Mouse (Mus musculus): ENCODE measurements around the gene Prkce. TPM values are rescaled to one million over a fixed set of nuclear protein-coding genes. Genes with fewer than 3 reads are reported as not detected.

Gene Prkce
- total and polyA plus RNA-seq, 2 experiments from 2014 or later: 91.3 to 94.3 TPM

DNA sequence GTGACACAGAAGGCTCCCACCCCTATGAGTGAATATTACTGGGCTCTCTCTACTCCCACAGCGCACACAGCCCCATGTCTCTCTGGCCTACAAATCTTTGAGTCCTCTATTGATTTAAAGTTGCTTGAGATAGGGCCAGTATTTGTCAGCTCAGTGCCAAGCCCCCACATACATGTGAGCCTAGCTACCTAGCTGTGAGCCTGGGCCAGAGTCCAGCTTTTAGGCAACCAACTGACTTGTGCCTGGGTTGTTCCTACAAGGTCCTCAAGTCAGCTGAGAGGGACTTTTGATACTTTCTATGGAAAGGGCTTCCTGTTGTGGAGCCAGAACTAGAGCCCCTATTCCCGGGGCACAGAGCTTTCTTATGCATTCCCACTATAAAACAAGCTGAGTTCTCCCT lies 357.5 kb downstream of the Prkce start:
- no peak for TF ChIP-seq CTCF (IDR thresholded peaks at IDR 0.05; ENCODE audit: low read depth)
- DNase-seq: no peak
- H3K36me3 ChIP-seq (ENCODE audit: insufficient read depth): no peaks in the 10 kb centered on the region
- 95% methylated on average over 2 of the region's 2 CpGs for WGBS
- no peak overlapping the region for H3K4me3 ChIP-seq (ENCODE audit: low read depth, low read length)
- H3K9me3 ChIP-seq (ENCODE audit: low read length): no peaks in the 10 kb centered on the region
- H3K4me1 ChIP-seq (ENCODE audit: insufficient read depth): no peaks in the 10 kb centered on the region
- H3K9ac ChIP-seq: no peak overlapping the region
- H3K27ac ChIP-seq (ENCODE audit: low read depth, low read length): no peak overlapping the region
- H3K27me3 ChIP-seq (ENCODE audit: insufficient read depth, low read length): no peaks in the 10 kb centered on the region
- H3K4me2 ChIP-seq (ENCODE audit: low read depth): no peak overlapping the region
- no peak for ATAC-seq

DNA sequence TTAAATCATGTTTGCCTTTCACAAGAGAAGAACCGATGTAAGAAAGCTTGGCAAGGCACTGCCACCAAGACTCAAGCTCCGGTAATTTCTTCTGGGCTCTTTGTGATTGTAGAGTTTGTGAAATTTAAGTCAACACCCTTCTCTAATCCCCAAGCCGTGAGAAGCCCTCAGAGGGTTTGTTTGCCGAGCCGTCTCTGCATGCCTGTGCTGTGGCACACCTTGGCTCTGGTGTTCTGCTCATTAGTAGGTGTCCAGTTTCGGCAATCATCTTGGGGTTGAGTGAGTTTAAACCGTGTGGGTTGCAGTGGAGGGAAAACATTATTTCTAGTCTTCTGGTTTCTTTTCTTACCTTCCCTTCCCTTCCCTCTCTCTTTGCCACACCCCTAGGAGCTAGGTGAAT lies 358.4 kb downstream of the Prkce start:
- H3K27ac ChIP-seq (ENCODE audit: low read depth, low read length): no peak overlapping the region
- H3K9me3 ChIP-seq (ENCODE audit: low read length): no peaks in the 10 kb centered on the region
- TF ChIP-seq CTCF (IDR thresholded peaks at IDR 0.05; ENCODE audit: low read depth): no peak
- 89% methylated on average over 7 of the region's 7 CpGs for WGBS
- ATAC-seq (no peak), DNase-seq (no peak)
- no peaks in the 10 kb centered on the region for H3K4me1 ChIP-seq (ENCODE audit: insufficient read depth)
- H3K4me2 ChIP-seq (ENCODE audit: low read depth): no peak overlapping the region
- H3K9ac ChIP-seq: no peak overlapping the region
- no peak overlapping the region for H3K4me3 ChIP-seq (ENCODE audit: low read depth, low read length)
- no peaks in the 10 kb centered on the region for H3K27me3 ChIP-seq (ENCODE audit: insufficient read depth, low read length)
- H3K36me3 ChIP-seq (ENCODE audit: insufficient read depth): no peaks in the 10 kb centered on the region

DNA sequence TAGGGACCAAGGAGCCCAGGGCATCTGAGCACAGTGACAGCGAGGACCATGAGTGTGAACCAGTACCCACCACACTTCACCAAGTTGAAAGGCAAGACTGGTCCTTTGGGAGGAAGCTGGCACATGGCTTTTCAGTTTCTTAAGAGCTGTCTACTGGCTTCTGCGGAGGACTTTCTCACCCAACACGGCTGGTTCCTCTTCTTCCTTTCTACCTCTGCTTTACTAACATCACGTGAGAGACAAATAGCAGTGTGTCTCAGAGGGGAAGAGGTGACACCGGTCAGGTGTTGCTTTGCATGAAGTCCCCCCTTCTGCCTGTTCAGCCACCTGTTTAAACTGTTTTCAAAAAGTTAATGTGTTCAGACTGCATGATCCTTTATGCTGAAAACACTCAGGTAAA lies 359.7 kb downstream of the Prkce start:
- no peak overlapping the region for H3K4me2 ChIP-seq (ENCODE audit: low read depth)
- no peaks in the 10 kb centered on the region for H3K27me3 ChIP-seq (ENCODE audit: insufficient read depth, low read length)
- H3K4me3 ChIP-seq (ENCODE audit: low read depth, low read length): no peak overlapping the region
- no peak overlapping the region for H3K9ac ChIP-seq
- TF ChIP-seq CTCF (IDR thresholded peaks at IDR 0.05; ENCODE audit: low read depth): no peak
- H3K36me3 ChIP-seq (ENCODE audit: insufficient read depth): no peaks in the 10 kb centered on the region
- 95% methylated on average over 5 of the region's 5 CpGs for WGBS
- no peak overlapping the region for H3K27ac ChIP-seq (ENCODE audit: low read depth, low read length)
- H3K4me1 ChIP-seq (ENCODE audit: insufficient read depth): no peaks in the 10 kb centered on the region
- no peaks in the 10 kb centered on the region for H3K9me3 ChIP-seq (ENCODE audit: low read length)
- ATAC-seq: no peak
- DNase-seq: no peak

DNA sequence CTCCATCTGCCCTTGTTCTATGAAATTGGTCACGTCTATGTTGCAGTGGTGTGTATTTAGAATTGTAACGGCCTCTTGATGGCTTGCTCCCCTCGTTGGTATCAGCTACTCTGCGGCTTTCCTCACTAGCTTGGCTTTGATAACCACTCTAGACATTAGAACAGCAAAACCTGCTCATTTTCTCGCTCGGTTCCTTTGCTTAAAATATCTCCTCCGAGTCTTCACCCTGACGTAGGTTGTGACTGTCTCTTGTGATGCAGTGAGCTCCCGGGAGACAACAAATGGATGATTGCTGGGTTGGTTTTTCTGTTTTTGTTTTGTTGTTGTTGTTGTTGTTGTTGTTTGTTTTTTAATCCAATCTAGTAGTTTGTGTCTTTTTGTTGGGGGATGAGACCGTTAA lies 361.4 kb downstream of the Prkce start:
- H3K27ac ChIP-seq (ENCODE audit: low read depth, low read length): no peak overlapping the region
- H3K36me3 ChIP-seq (ENCODE audit: insufficient read depth): no peaks in the 10 kb centered on the region
- H3K4me3 ChIP-seq (ENCODE audit: low read depth, low read length): no peak overlapping the region
- H3K9ac ChIP-seq: no peak overlapping the region
- no peaks in the 10 kb centered on the region for H3K27me3 ChIP-seq (ENCODE audit: insufficient read depth, low read length)
- no peaks in the 10 kb centered on the region for H3K4me1 ChIP-seq (ENCODE audit: insufficient read depth)
- no peaks in the 10 kb centered on the region for H3K9me3 ChIP-seq (ENCODE audit: low read length)
- no peak overlapping the region for H3K4me2 ChIP-seq (ENCODE audit: low read depth)
- no peak for ATAC-seq
- WGBS: 78% methylated on average over 10 of the region's 10 CpGs
- DNase-seq: no peak
- no peak for TF ChIP-seq CTCF (IDR thresholded peaks at IDR 0.05; ENCODE audit: low read depth)

DNA sequence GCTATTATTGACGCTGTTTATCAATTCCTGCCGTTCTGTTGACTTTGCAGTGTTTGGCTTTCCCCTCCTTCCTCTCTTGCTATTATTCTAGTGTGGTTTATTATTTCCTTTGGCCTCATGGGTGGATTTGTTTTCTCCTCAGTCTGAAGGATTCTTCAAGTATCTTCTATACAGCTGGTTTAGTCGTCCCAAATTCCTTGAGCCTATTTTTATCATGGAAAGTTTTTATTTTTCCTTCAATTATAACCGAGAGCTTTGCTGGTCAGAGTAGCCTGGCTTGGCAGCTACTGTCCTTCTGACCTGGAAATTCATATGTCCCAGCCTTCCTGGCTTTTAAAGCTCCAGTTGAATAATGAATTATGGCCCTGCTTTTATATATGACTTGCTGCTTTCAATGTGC lies 361.8 kb downstream of the Prkce start:
- H3K27me3 ChIP-seq (ENCODE audit: insufficient read depth, low read length): no peaks in the 10 kb centered on the region
- H3K36me3 ChIP-seq (ENCODE audit: insufficient read depth): no peaks in the 10 kb centered on the region
- no peaks in the 10 kb centered on the region for H3K4me1 ChIP-seq (ENCODE audit: insufficient read depth)
- H3K9me3 ChIP-seq (ENCODE audit: low read length): no peaks in the 10 kb centered on the region
- no peak overlapping the region for H3K4me3 ChIP-seq (ENCODE audit: low read depth, low read length)
- 74% methylated on average over 4 of the region's 4 CpGs for WGBS
- DNase-seq (no peak), ATAC-seq (no peak)
- H3K9ac ChIP-seq: no peak overlapping the region
- H3K4me2 ChIP-seq (ENCODE audit: low read depth): no peak overlapping the region
- no peak for TF ChIP-seq CTCF (IDR thresholded peaks at IDR 0.05; ENCODE audit: low read depth)
- no peak overlapping the region for H3K27ac ChIP-seq (ENCODE audit: low read depth, low read length)

DNA sequence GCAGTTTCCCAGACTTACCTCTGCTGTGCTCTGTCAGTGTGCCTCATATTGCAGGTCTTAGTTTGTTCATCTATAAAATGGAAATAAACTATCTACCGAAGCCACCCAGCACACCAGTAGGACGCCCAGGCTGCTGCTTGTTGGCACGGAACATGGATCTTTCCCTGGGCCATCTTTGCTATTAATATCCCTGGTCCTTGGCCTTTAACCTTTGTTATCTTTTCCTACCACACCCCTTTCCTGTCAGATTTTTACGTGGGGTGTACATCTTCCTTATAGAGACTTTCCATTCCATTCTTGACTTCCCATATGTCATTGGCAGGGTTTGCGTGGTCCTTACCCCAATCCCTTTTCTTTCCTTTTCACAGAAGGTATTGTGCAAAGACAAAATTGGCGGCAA lies 363.6 kb downstream of the Prkce start:
- no peaks in the 10 kb centered on the region for H3K27me3 ChIP-seq (ENCODE audit: insufficient read depth, low read length)
- H3K36me3 ChIP-seq (ENCODE audit: insufficient read depth): no peaks in the 10 kb centered on the region
- no peaks in the 10 kb centered on the region for H3K9me3 ChIP-seq (ENCODE audit: low read length)
- TF ChIP-seq CTCF (IDR thresholded peaks at IDR 0.05; ENCODE audit: low read depth): no peak
- H3K4me2 ChIP-seq (ENCODE audit: low read depth): no peak overlapping the region
- no peak overlapping the region for H3K27ac ChIP-seq (ENCODE audit: low read depth, low read length)
- no peak overlapping the region for H3K4me3 ChIP-seq (ENCODE audit: low read depth, low read length)
- H3K4me1 ChIP-seq (ENCODE audit: insufficient read depth): no peaks in the 10 kb centered on the region
- WGBS: 84% methylated on average over 6 of the region's 6 CpGs
- no peak overlapping the region for H3K9ac ChIP-seq
- DNase-seq (no peak), ATAC-seq (no peak)

DNA sequence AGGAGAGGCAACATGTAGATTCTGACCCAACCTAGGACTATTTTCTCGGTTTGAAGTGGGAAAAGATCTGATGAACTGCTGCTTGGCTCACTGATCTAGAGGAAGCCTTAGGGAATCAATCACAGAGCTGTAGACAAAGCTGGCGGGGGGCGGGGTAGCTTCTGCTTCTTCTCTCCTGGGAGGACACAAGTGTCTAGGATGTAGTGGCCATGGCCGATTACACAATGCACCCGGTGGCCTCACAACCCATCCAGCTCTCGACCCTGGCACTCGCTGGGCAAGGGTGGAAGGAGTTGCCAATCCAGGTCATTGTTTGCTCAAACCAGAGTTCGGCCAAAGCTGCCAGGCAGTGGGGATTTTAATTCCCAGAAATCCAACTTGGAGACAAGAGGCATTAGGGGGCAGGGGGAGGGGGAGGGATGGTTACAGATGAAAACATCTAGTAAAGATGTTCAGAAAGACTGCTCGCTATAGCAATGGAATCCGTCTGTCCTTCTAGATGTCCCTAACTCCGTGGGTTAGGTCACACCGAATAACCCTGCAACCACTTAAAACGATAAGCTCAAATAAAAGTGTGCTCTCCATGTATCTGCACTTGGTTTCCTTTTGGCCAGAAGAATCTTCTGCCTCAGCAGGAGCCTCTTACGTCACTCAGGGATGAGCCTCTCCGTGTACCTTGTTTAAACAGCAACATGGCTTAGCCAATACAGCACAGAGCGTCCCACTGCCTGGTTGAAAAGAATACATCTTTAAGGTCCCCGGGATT lies 365.4 kb downstream of the Prkce start:
- 75% methylated on average over 17 of the region's 17 CpGs for WGBS
- Histone ChIP-seq H3K4me3 (ENCODE audit: low read depth, low read length) (no peak overlapping the region), H3K9me3 (ENCODE audit: low read length) (no peaks in the 10 kb centered on the region), H3K36me3 (ENCODE audit: insufficient read depth) (no peaks in the 10 kb centered on the region), H3K27ac (ENCODE audit: low read depth, low read length) (no peak overlapping the region), H3K9ac (no peak overlapping the region), H3K4me1 (ENCODE audit: insufficient read depth) (no peaks in the 10 kb centered on the region), H3K27me3 (ENCODE audit: insufficient read depth, low read length) (no peaks in the 10 kb centered on the region), H3K4me2 (ENCODE audit: low read depth) (no peak overlapping the region)
- TF ChIP-seq CTCF (IDR thresholded peaks at IDR 0.05; ENCODE audit: low read depth): no peak
- DNase-seq: no peak
- ATAC-seq: no peak

Data from forebrain, postnatal 0 days (tissue).